Mouse (Mus musculus): ENCODE results near the gene Dnal4. TPM values are rescaled to one million over a fixed set of nuclear protein-coding genes. Genes with fewer than 3 reads are reported as not detected.
"Not testable (repeated sequence)": the region's sequence is repeated elsewhere in the genome, so short reads cannot be mapped to it uniquely, and the experiment has no call there.

The Dnal4 gene
- total RNA-seq (2017) = 8.3 and 18.0 TPM in 2 replicates

- no peak for ATAC-seq (replicated peaks in 1 of 2; ENCODE audit: insufficient read depth in 1 of 2, low FRiP score in 2 of 2, low TSS enrichment in 1 of 2, low read depth in 1 of 2, poor library complexity in 2 of 2, severe bottlenecking in 2 of 2)
These were observed at the start of gene Dnal4 for GRCm38 (mm10) chr15:79777749-79778148. Gene Dnal4, minus strand, starts transcription at chr15:79777849.

- no peak for ATAC-seq (replicated peaks in 1 of 2; ENCODE audit: insufficient read depth in 1 of 2, low FRiP score in 2 of 2, low TSS enrichment in 1 of 2, low read depth in 1 of 2, poor library complexity in 2 of 2, severe bottlenecking in 2 of 2)
These were observed 49.6 kb upstream of the Dnal4 start for GRCm38 (mm10) chr15:79827061-79827777.

GRCm38 (mm10) chr15:79826221-79826935 lies 48.7 kb upstream of the Dnal4 start:
- ATAC-seq (replicated peaks in 1 of 2; ENCODE audit: insufficient read depth in 1 of 2, low FRiP score in 2 of 2, low TSS enrichment in 1 of 2, low read depth in 1 of 2, poor library complexity in 2 of 2, severe bottlenecking in 2 of 2) = no peak

- ATAC-seq (replicated peaks in 1 of 2; ENCODE audit: insufficient read depth in 1 of 2, low FRiP score in 2 of 2, low TSS enrichment in 1 of 2, low read depth in 1 of 2, poor library complexity in 2 of 2, severe bottlenecking in 2 of 2) = no peak
These were observed 47.6 kb upstream of the Dnal4 start for GRCm38 (mm10) chr15:79825146-79825825.

- ATAC-seq (replicated peaks in 1 of 2; ENCODE audit: insufficient read depth in 1 of 2, low FRiP score in 2 of 2, low TSS enrichment in 1 of 2, low read depth in 1 of 2, poor library complexity in 2 of 2, severe bottlenecking in 2 of 2) = no peak
These were observed 46.1 kb upstream of the Dnal4 start for GRCm38 (mm10) chr15:79823588-79824280.

- 0 out of 4 replicates have a peak, but pooled peaks of 1 of the 2 experiments have one; percentile 14 for ATAC-seq (replicated peaks in 1 of 2; ENCODE audit: insufficient read depth in 1 of 2, low FRiP score in 2 of 2, low TSS enrichment in 1 of 2, low read depth in 1 of 2, poor library complexity in 2 of 2, severe bottlenecking in 2 of 2)
These were observed 44.9 kb upstream of the Dnal4 start for GRCm38 (mm10) chr15:79822265-79823199.

GRCm38 (mm10) chr15:79818325-79818724 lies 40.7 kb upstream of the Dnal4 start:
- no peak for ATAC-seq (replicated peaks in 1 of 2; ENCODE audit: insufficient read depth in 1 of 2, low FRiP score in 2 of 2, low TSS enrichment in 1 of 2, low read depth in 1 of 2, poor library complexity in 2 of 2, severe bottlenecking in 2 of 2)

GRCm38 (mm10) chr15:79813666-79814258 lies 36.1 kb upstream of the Dnal4 start:
- no peak for ATAC-seq (replicated peaks in 1 of 2; ENCODE audit: insufficient read depth in 1 of 2, low FRiP score in 2 of 2, low TSS enrichment in 1 of 2, low read depth in 1 of 2, poor library complexity in 2 of 2, severe bottlenecking in 2 of 2)

GRCm38 (mm10) chr15:79812840-79813239 lies 35.2 kb upstream of the Dnal4 start:
- ATAC-seq (replicated peaks in 1 of 2; ENCODE audit: insufficient read depth in 1 of 2, low FRiP score in 2 of 2, low TSS enrichment in 1 of 2, low read depth in 1 of 2, poor library complexity in 2 of 2, severe bottlenecking in 2 of 2) = not testable (repeated sequence)

- no peak for ATAC-seq (replicated peaks in 1 of 2; ENCODE audit: insufficient read depth in 1 of 2, low FRiP score in 2 of 2, low TSS enrichment in 1 of 2, low read depth in 1 of 2, poor library complexity in 2 of 2, severe bottlenecking in 2 of 2)
These were observed 33.3 kb upstream of the Dnal4 start for GRCm38 (mm10) chr15:79810997-79811396.

- ATAC-seq (replicated peaks in 1 of 2; ENCODE audit: insufficient read depth in 1 of 2, low FRiP score in 2 of 2, low TSS enrichment in 1 of 2, low read depth in 1 of 2, poor library complexity in 2 of 2, severe bottlenecking in 2 of 2) = no peak
These were observed 32.4 kb upstream of the Dnal4 start for GRCm38 (mm10) chr15:79810061-79810460.

GRCm38 (mm10) chr15:79808658-79809057 lies 31.0 kb upstream of the Dnal4 start:
- no peak for ATAC-seq (replicated peaks in 1 of 2; ENCODE audit: insufficient read depth in 1 of 2, low FRiP score in 2 of 2, low TSS enrichment in 1 of 2, low read depth in 1 of 2, poor library complexity in 2 of 2, severe bottlenecking in 2 of 2)

GRCm38 (mm10) chr15:79808114-79808513 lies 30.5 kb upstream of the Dnal4 start:
- ATAC-seq (replicated peaks in 1 of 2; ENCODE audit: insufficient read depth in 1 of 2, low FRiP score in 2 of 2, low TSS enrichment in 1 of 2, low read depth in 1 of 2, poor library complexity in 2 of 2, severe bottlenecking in 2 of 2) = peak; percentile 68 to 70

GRCm38 (mm10) chr15:79807050-79807449 lies 29.4 kb upstream of the Dnal4 start:
- no peak for ATAC-seq (replicated peaks in 1 of 2; ENCODE audit: insufficient read depth in 1 of 2, low FRiP score in 2 of 2, low TSS enrichment in 1 of 2, low read depth in 1 of 2, poor library complexity in 2 of 2, severe bottlenecking in 2 of 2)

GRCm38 (mm10) chr15:79805246-79805645 lies 27.6 kb upstream of the Dnal4 start:
- ATAC-seq (replicated peaks in 1 of 2; ENCODE audit: insufficient read depth in 1 of 2, low FRiP score in 2 of 2, low TSS enrichment in 1 of 2, low read depth in 1 of 2, poor library complexity in 2 of 2, severe bottlenecking in 2 of 2) = no peak

GRCm38 (mm10) chr15:79804352-79805071 lies 26.9 kb upstream of the Dnal4 start, which contains the start of gene Nptxr:
Gene Nptxr, minus strand, starts transcription at chr15:79804766.
- 0 out of 4 replicates have a peak, but pooled peaks of 1 of the 2 experiments have one; percentile 24 for ATAC-seq (replicated peaks in 1 of 2; ENCODE audit: insufficient read depth in 1 of 2, low FRiP score in 2 of 2, low TSS enrichment in 1 of 2, low read depth in 1 of 2, poor library complexity in 2 of 2, severe bottlenecking in 2 of 2)

Measured in hematopoietic stem cell, adult 5-6 weeks (primary cell).